Mouse (Mus musculus) intestine, embryonic 15.5 days (tissue): ENCODE data around the gene Sec23ip. TPM values are rescaled to one million over a fixed set of nuclear protein-coding genes. Genes with fewer than 3 reads are reported as not detected.

Experiments
- ATAC-seq: fragments of 200-750 bp; cut with Nextera tagmentation; 2 replicates; pipeline ENCODE4 v1.8.0; 2017; ENCODE audit warnings: moderate TSS enrichment, moderate library complexity
- H3K27ac ChIP-seq: fragments of 300-500 bp; sonication (generic); 2 replicates; pipeline ENCODE4 v1.5.1; 2015; ENCODE audit warnings: mild to moderate bottlenecking, inconsistent platforms
- H3K27me3 ChIP-seq: fragments of 300-500 bp; sonication (generic); replicated peaks from 2 replicates; pipeline ENCODE4 v1.6.1; 2015; ENCODE audit warnings: inconsistent platforms
- H3K36me3 ChIP-seq: fragments of 300-500 bp; sonication (generic); 2 replicates; pipeline ENCODE4 v1.6.1; 2015; ENCODE audit warnings: inconsistent platforms
- H3K4me1 ChIP-seq: fragments of 300-500 bp; sonication (generic); replicated peaks from 2 replicates; pipeline ENCODE4 v1.6.1; 2015; ENCODE audit warnings: inconsistent platforms
- H3K4me2 ChIP-seq: fragments of 300-500 bp; sonication (generic); replicated peaks from 2 replicates; pipeline ENCODE4 v1.6.1; 2015; ENCODE audit warnings: mild to moderate bottlenecking, inconsistent platforms
- H3K4me3 ChIP-seq: fragments of 300-500 bp; sonication (generic); replicated peaks from 2 replicates; pipeline ENCODE4 v1.5.1; 2015; ENCODE audit warnings: inconsistent platforms
- H3K9ac ChIP-seq: fragments of 300-500 bp; sonication (generic); 2 replicates; pipeline ENCODE4 v1.6.1; 2015; ENCODE audit warnings: inconsistent platforms
- H3K9me3 ChIP-seq: fragments of 300-500 bp; sonication (generic); 2 replicates; pipeline ENCODE4 v1.6.1; 2016; ENCODE audit warnings: inconsistent platforms
- WGBS: fragments of 180-500 bp; shearing (Covaris S2); methylation state at CpG from one replicate; pipeline ENCODE4 v1.1.7; 2015; 5-methylcytosine and 5-hydroxymethylcytosine counted together
- polyA plus RNA-seq: library from polyadenylated mRNA; unstranded; fragments of >200 nt; fragmentation: Nextera tagmentation; extraction: Ambion mirVana; gene quantifications from 2 replicates; pipeline ENCODE4 v1.2.1, GENCODE M21; 2015

The Sec23ip gene
- polyA plus RNA-seq, 1 experiment from 2014 or later, result 31.6 TPM

DNA sequence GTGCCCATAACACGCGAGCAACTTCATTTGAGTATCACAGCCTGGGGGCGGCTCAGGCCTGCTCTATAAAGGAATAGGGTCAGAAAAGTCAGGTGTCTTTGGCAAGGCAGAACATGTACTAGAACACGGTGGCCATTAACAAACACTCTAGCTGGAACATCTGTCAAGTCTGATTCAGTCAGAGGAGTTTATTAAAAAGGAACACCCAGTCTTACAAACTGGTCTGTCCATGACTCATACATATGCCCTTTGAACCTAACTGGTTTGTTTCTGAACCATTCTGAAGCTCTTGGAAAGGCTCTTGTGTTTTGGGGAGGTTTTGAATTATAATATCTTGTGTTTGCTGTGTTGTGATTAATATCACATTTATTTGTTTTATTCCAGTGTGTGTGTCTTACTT is 45.3 kb downstream of the Sec23ip start:
- Histone ChIP-seq H3K9me3 (no peaks in the 10 kb centered on the region), H3K4me2 (no peak overlapping the region), H3K27me3 (no peaks in the 10 kb centered on the region), H3K27ac (no peak overlapping the region), H3K36me3 (peaks cover 5% of the 10 kb centered on the region; the same call in 1 of the 2 replicates), H3K4me3 (no peak overlapping the region), H3K4me1 (no peaks in the 10 kb centered on the region), H3K9ac (no peak overlapping the region)
- 80% methylated on average over 4 of the region's 4 CpGs for WGBS
- ATAC-seq, result no peak

DNA sequence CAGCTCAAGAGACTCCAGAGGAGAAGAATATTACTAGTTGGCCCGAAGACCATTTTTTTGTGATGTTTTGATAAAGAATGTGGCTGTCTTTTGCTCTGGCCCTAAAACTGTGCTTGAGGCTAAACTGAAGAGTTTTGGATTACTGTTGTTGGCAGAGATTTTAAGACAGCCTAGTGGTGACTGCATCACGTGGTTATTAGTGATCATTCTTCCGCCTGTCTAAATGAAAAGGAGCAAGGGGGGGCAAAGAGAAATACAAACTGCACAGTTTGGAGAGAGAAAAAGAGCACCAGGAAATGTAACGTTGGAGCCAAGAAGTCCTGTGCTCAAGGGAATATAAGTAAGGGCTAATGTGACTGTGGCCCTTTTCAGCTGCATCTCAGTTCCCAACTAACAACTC is 48.7 kb downstream of the Sec23ip start:
- no peak overlapping the region for H3K9ac ChIP-seq
- WGBS, result 70% methylated on average over 4 of the region's 4 CpGs
- no peak overlapping the region for H3K27ac ChIP-seq
- H3K36me3 ChIP-seq, result no peaks in the 10 kb centered on the region
- no peak for ATAC-seq
- H3K27me3 ChIP-seq, result no peaks in the 10 kb centered on the region
- H3K9me3 ChIP-seq, result no peaks in the 10 kb centered on the region
- no peaks in the 10 kb centered on the region for H3K4me1 ChIP-seq
- H3K4me3 ChIP-seq, result no peak overlapping the region
- H3K4me2 ChIP-seq, result no peak overlapping the region

DNA sequence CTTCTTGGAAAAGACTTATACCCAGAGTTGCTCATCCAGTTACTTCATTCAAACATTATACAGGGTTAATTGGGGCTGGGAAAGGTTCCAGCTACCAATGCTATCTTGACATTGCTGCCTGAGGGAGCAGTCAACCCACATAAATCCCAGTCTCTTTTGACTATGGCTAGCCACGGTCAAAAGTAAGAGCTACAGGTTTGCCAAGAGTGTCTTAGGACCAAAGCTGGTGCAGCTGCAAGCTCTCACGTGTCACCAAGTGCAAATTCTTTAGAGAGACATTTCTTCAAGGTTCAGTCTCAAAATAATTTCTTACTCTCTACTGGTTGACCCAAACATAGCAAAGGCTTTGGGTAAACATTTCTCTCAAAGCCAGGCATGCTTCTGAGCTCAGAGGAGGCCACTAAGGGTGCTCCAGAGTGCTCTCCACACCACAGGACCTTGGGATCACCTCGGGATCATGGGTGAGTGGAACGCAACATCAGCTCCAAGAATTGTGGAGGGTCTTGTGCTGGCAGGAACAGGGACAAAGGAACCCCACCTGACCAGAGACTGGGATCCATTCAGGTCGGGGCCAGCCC is 80.3 kb downstream of the Sec23ip start:
- no peak overlapping the region for H3K9ac ChIP-seq
- 70% methylated on average over 5 of the region's 5 CpGs for WGBS
- no peaks in the 10 kb centered on the region for H3K4me1 ChIP-seq
- no peak overlapping the region for H3K4me3 ChIP-seq
- no peak overlapping the region for H3K4me2 ChIP-seq
- H3K27ac ChIP-seq, result no peak overlapping the region
- ATAC-seq, result no peak
- no peaks in the 10 kb centered on the region for H3K27me3 ChIP-seq
- no peaks in the 10 kb centered on the region for H3K36me3 ChIP-seq
- H3K9me3 ChIP-seq, result no peaks in the 10 kb centered on the region

DNA sequence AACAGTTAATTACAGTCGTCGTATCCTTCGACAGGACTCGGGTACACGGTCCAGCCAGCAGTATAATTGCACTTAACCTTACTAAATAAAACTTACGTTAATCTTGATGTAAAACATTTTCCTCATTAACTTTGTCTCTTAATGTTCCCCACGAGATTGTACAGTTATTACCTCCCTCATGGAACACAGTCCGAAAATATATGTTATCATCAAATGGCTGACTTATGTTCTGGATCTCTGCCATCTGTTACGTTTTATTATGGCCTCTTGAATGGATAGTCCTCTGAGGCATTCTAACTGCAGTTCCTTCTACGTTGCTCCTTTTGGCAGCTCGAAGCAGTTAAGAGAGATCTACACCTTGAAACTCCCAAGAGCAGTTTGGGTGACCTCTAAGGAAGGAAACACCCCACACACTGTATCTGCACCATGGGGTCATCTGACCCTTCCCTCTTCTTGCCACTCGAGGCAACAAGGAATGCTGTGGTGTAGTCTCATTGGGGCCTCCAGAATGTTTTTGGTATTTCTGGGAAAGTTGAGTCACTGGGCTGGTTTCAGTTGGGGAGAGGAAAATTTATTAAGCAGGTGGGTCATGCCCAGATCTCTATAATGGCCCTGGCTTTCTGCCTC is 87.8 kb downstream of the Sec23ip start:
- Histone ChIP-seq H3K4me3 (no peak overlapping the region), H3K4me1 (no peaks in the 10 kb centered on the region), H3K9me3 (no peaks in the 10 kb centered on the region), H3K4me2 (no peak overlapping the region), H3K36me3 (no peaks in the 10 kb centered on the region), H3K27ac (no peak overlapping the region), H3K27me3 (no peaks in the 10 kb centered on the region), H3K9ac (no peak overlapping the region)
- WGBS, result 60% methylated on average over 12 of the region's 12 CpGs
- no peak for ATAC-seq

DNA sequence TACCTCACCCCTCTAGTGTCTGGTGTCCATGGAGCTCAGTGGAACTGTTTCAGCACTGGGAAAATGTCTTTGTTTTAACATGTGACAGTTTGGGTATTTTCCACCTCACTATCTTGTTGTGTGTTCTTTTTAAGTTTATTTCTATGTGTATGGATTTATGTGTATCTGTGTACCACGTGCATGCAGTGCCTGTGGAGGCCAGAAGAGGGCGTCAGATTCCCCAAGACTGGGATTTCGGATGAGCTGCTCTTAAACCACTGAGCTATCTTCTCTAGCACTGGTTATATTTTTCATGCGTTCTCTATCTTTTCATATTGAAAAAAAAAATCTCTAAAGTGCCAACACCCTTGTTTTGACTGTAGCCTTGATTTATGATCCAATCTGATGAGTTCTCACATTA is 88.5 kb downstream of the Sec23ip start:
- no peak for ATAC-seq
- H3K36me3 ChIP-seq, result no peaks in the 10 kb centered on the region
- H3K9ac ChIP-seq, result no peak overlapping the region
- H3K27ac ChIP-seq, result no peak overlapping the region
- H3K4me1 ChIP-seq, result no peaks in the 10 kb centered on the region
- H3K4me3 ChIP-seq, result no peak overlapping the region
- H3K4me2 ChIP-seq, result no peak overlapping the region
- WGBS, result 79% methylated on average over 4 of the region's 4 CpGs
- H3K27me3 ChIP-seq, result no peaks in the 10 kb centered on the region
- no peaks in the 10 kb centered on the region for H3K9me3 ChIP-seq

Other genes with a start within 250 kb of the Sec23ip start
- 10.9 and 12.3 TPM in 2 replicates for gene Bag3, start 221.3 kb upstream of the Sec23ip start, polyA plus RNA-seq
- gene Inpp5f, start 133.6 kb upstream of the Sec23ip start, polyA plus RNA-seq, result 17.3 and 17.9 TPM in 2 replicates
- gene Mcmbp, start 4.4 kb upstream of the Sec23ip start, polyA plus RNA-seq, result 53.4 and 57.9 TPM in 2 replicates